ENCODE assay signal across 13 mouse cellular contexts in the genomic region with DNA sequence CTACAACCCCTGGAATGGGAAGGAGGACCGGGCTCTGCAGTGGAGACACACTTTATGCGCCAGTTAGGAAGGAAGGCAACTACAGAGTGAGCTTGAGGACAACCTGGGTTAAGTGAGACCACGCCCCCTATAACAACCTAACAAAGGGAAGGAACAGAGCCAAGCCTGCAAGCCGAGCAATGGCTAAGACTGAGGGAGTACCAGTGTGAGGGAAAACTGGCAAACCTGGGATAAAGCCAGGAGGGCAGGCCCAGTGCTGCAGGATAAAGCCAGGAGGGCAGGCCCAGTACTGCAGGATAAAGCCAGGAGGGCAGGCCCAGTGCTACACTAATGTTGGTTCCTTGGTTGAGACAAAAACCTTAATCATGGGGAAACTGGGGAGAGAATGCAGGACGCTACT. TPM values are rescaled to one million over a fixed set of nuclear protein-coding genes. Genes with fewer than 3 reads are reported as not detected.
DNase-seq lines count a peak whose midpoint lies in the region; ATAC-seq and TF ChIP-seq lines count a peak whose summit lies in the region.
"Had no signal": no experiment of that assay in that cellular context is flagged by ENCODE, and none has a peak within 500 bp of the region (broad histone marks: within the 10 kb centered on the region; RNA-seq: fewer than 3 reads in every experiment).

No protein-coding gene starts in this region.

- no peak overlapping the region for H3K9ac ChIP-seq in forebrain, embryonic 14.5 days (ENCODE audit: low read length)
- no peak overlapping the region for H3K9ac ChIP-seq in forebrain, embryonic 11.5 days (ENCODE audit: low read length)
- no peak overlapping the region for H3K9ac ChIP-seq in hindbrain, embryonic 16.5 days (ENCODE audit: low read depth, low read length)
- H3K9ac ChIP-seq in hindbrain, embryonic 13.5 days, result no peak overlapping the region
- H3K9ac ChIP-seq: limb, embryonic 15.5 days had no signal

- H3K4me1 ChIP-seq in forebrain, embryonic 14.5 days (ENCODE audit: control insufficient read depth, insufficient read depth, low read length), result no peaks in the 10 kb centered on the region
- no peaks in the 10 kb centered on the region for H3K4me1 ChIP-seq in forebrain, embryonic 11.5 days (replicated peaks; ENCODE audit: control insufficient read depth, insufficient read depth, low read length)
- no peaks in the 10 kb centered on the region for H3K4me1 ChIP-seq in hindbrain, embryonic 16.5 days (ENCODE audit: control insufficient read depth, insufficient read depth, low read depth, low read length)
- no peaks in the 10 kb centered on the region; the same call in 1 of the 2 replicates for H3K4me1 ChIP-seq in hindbrain, embryonic 13.5 days (replicated peaks)

- peak; percentile 24 for DNase-seq in forebrain, embryonic 14.5 days (ENCODE audit: low spot score)
- no peak for DNase-seq in forebrain, embryonic 11.5 days (ENCODE audit: low spot score)
- peak; percentile 81 for DNase-seq in 3T3-L1 (ENCODE audit: low read depth, low spot score)
- DNase-seq in brain, embryonic 14.5 days (ENCODE audit: low read depth), result peak; percentile 40
- no peak for DNase-seq in kidney, adult 8-10 months
- no peak for DNase-seq in MN1 (ENCODE audit: low spot score)
- DNase-seq: kidney, adult 2 months; right cerebral cortex, adult 18-20 months had no signal

- TF ChIP-seq CTCF in brain, embryonic 14.5 days (IDR thresholded peaks at IDR 0.05; ENCODE audit: borderline replicate concordance, extremely low read depth, insufficient read depth, insufficient read length), result no peak

- no peak overlapping the region for H3K27ac ChIP-seq in forebrain, embryonic 14.5 days (ENCODE audit: low read depth, low read length)
- no peak overlapping the region for H3K27ac ChIP-seq in forebrain, embryonic 11.5 days (ENCODE audit: low read depth, low read length)
- no peak overlapping the region for H3K27ac ChIP-seq in hindbrain, embryonic 16.5 days (ENCODE audit: low read depth, low read length)
- H3K27ac ChIP-seq in hindbrain, embryonic 13.5 days, result no peak overlapping the region
- H3K27ac ChIP-seq: limb, embryonic 15.5 days; macrophage had no signal

- 0 out of 2 replicates have a peak, but pooled peaks have one; percentile 26 for ATAC-seq in forebrain, embryonic 14.5 days
- no peak for ATAC-seq in forebrain, embryonic 11.5 days (replicated peaks; ENCODE audit: low FRiP score)
- ATAC-seq in hindbrain, embryonic 16.5 days, result peak; percentile 71; the same call in 1 of the 2 replicates
- ATAC-seq in hindbrain, embryonic 13.5 days (ENCODE audit: low FRiP score), result no peak

- no peaks in the 10 kb centered on the region for H3K27me3 ChIP-seq in forebrain, embryonic 14.5 days (replicated peaks; ENCODE audit: control insufficient read depth, insufficient read depth, low read length)
- H3K27me3 ChIP-seq in forebrain, embryonic 11.5 days (ENCODE audit: control insufficient read depth, insufficient read depth, low read length), result no peaks in the 10 kb centered on the region
- H3K27me3 ChIP-seq in hindbrain, embryonic 16.5 days (replicated peaks; ENCODE audit: control insufficient read depth, insufficient read depth, low read length), result no peaks in the 10 kb centered on the region
- no peaks in the 10 kb centered on the region for H3K27me3 ChIP-seq in hindbrain, embryonic 13.5 days
- H3K27me3 ChIP-seq: limb, embryonic 15.5 days had no signal

- 63% methylated on average over 5 of the region's 5 CpGs for WGBS in forebrain, embryonic 14.5 days
- 79% methylated on average over 5 of the region's 5 CpGs for WGBS in forebrain, embryonic 11.5 days
- WGBS in hindbrain, embryonic 16.5 days, result 79% methylated on average over 5 of the region's 5 CpGs
- 82% methylated on average over 5 of the region's 5 CpGs for WGBS in hindbrain, embryonic 13.5 days

- no peaks in the 10 kb centered on the region for H3K9me3 ChIP-seq in forebrain, embryonic 14.5 days (replicated peaks; ENCODE audit: control insufficient read depth, low read length)
- H3K9me3 ChIP-seq in forebrain, embryonic 11.5 days (ENCODE audit: control insufficient read depth, low read length), result no peaks in the 10 kb centered on the region
- no peaks in the 10 kb centered on the region for H3K9me3 ChIP-seq in hindbrain, embryonic 16.5 days (ENCODE audit: control insufficient read depth, low read length)
- H3K9me3 ChIP-seq in hindbrain, embryonic 13.5 days, result no peaks in the 10 kb centered on the region
- H3K9me3 ChIP-seq: limb, embryonic 15.5 days had no signal

- no peak for TF ChIP-seq POLR2A in brain, embryonic 14.5 days (IDR thresholded peaks at IDR 0.05; ENCODE audit: borderline replicate concordance, extremely low read depth, insufficient read depth, insufficient read length, poor library complexity, severe bottlenecking)

- no peak overlapping the region for H3K4me3 ChIP-seq in forebrain, embryonic 14.5 days (ENCODE audit: low read depth, low read length)
- H3K4me3 ChIP-seq in forebrain, embryonic 11.5 days (ENCODE audit: low read depth, low read length), result no peak overlapping the region
- no peak overlapping the region for H3K4me3 ChIP-seq in hindbrain, embryonic 16.5 days (ENCODE audit: low read length)
- no peak overlapping the region for H3K4me3 ChIP-seq in hindbrain, embryonic 13.5 days
- H3K4me3 ChIP-seq: erythroblast, embryonic 14.5 days; limb, embryonic 15.5 days had no signal

- H3K4me2 ChIP-seq in forebrain, embryonic 14.5 days (ENCODE audit: low read length), result no peak overlapping the region
- H3K4me2 ChIP-seq in forebrain, embryonic 11.5 days (ENCODE audit: low read depth, low read length, severe bottlenecking), result no peak overlapping the region
- no peak overlapping the region for H3K4me2 ChIP-seq in hindbrain, embryonic 16.5 days (ENCODE audit: low read length)
- no peak overlapping the region for H3K4me2 ChIP-seq in hindbrain, embryonic 13.5 days
- H3K4me2 ChIP-seq: limb, embryonic 15.5 days had no signal

- peaks cover 71% of the 10 kb centered on the region for H3K36me3 ChIP-seq in forebrain, embryonic 14.5 days (ENCODE audit: control insufficient read depth, insufficient read depth, low read length)
- no peaks in the 10 kb centered on the region; the same call in 1 of the 2 replicates for H3K36me3 ChIP-seq in forebrain, embryonic 11.5 days (ENCODE audit: control insufficient read depth, insufficient read depth, low read length)
- peaks cover 10% of the 10 kb centered on the region for H3K36me3 ChIP-seq in hindbrain, embryonic 16.5 days (ENCODE audit: control insufficient read depth, insufficient read depth, low read length)
- peaks cover 54% of the 10 kb centered on the region for H3K36me3 ChIP-seq in hindbrain, embryonic 13.5 days

RNA-seq across cellular contexts. Expression of gene Dicer1, which starts 32.8 kb away (rescaled TPM):
- polyA plus RNA-seq in forebrain, embryonic 14.5 days (2014; fragmentation: Nextera tagmentation; extraction: Ambion mirVana), result 21.4 and 25.1 TPM in 2 replicates
- polyA plus RNA-seq in forebrain, embryonic 11.5 days (2014; fragmentation: Nextera tagmentation; extraction: Ambion mirVana), result 33.5 and 39.2 TPM in 2 replicates
- polyA plus RNA-seq in hindbrain, embryonic 16.5 days (2015; fragmentation: Nextera tagmentation; extraction: Ambion mirVana), result 23.0 and 30.1 TPM in 2 replicates
- 53.1 and 55.1 TPM in 2 replicates for polyA plus RNA-seq in hindbrain, embryonic 13.5 days (2015; fragmentation: Nextera tagmentation; extraction: Ambion mirVana)
- 29.5 and 43.0 TPM in 2 replicates for polyA plus RNA-seq in brain, embryonic 14.5 days (2012; rRNA removed)

Comparison
In these comparisons a context has a peak if more than half of its experiments do, and no peak if none do; other contexts are left out.
1. ATAC-seq: peak in forebrain, embryonic 14.5 days (single experiment) and hindbrain, embryonic 16.5 days (single experiment); none in forebrain, embryonic 11.5 days (single experiment) and hindbrain, embryonic 13.5 days (single experiment).
2. DNase-seq: peak in forebrain, embryonic 14.5 days (single experiment), 3T3-L1 (single experiment) and brain, embryonic 14.5 days (single experiment); none in forebrain, embryonic 11.5 days (single experiment), kidney, adult 8-10 months (0 of 2) and MN1 (single experiment).